Mouse (Mus musculus) frontal cortex, postnatal 14 days (tissue): ENCODE measurements around the gene Wasl.

Experiments
- DNase-seq, 2 experiments: peaks; one replicate each; pipeline ENCODE4 v3.0.0; 2022; ENCODE audit warnings: low spot score in 2 of 2

The Wasl gene

GRCm38 (mm10) chr6:24664867-24665458 is at the start of gene Wasl:
Gene Wasl, minus strand, starts transcription at chr6:24665009.
- DNase-seq = peak; percentile 98 to 99

- DNase-seq = no peak
These were observed 42.7 kb upstream of the Wasl start for GRCm38 (mm10) chr6:24707499-24707898.

- no peak for DNase-seq
These were observed 42.3 kb upstream of the Wasl start for GRCm38 (mm10) chr6:24707090-24707489.

DNA sequence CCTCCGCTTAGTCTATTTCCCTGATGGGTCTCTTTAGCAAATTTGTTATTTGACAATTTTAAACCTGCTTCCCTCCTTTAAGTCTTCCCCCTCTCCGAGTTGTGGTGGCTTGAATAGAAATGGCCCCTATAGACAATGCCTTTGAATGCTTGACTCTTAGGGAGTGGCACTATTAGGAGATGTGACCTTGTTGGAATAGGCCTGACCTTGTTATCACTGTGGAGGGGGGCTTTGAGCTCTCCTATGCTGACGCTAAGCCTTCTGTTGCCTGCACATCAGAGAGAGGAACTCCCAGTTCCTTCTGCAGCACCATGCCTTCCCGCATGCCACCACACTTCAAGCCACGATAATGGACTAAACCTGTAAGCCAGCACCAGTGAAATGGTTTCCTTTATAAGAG is 32.4 kb upstream of the Wasl start:
- DNase-seq = no peak

DNA sequence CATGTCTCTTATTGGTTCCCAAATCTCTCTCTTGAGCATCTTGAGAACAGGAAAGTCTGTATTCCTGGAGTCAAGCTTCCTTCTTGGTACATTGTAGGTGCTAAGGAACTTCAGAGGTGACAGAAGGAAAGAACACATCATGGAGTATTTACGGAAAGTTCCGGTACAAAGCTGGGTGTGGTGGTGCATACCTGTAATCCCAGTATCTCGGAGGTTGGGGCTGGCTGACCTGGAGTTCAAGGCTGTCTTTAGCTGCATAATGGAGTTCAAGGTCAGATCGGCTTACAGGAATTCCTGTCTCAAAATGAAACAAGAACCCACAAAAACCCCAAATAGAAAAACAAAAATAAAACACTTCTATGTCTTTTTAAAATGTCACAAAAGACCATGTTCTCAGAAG is 31.3 kb upstream of the Wasl start:
- no peak for DNase-seq

- DNase-seq = no peak
These were observed 29.9 kb upstream of the Wasl start for GRCm38 (mm10) chr6:24694455-24695410.

GRCm38 (mm10) chr6:24687871-24688270 is 23.1 kb upstream of the Wasl start:
- DNase-seq = no peak

DNA sequence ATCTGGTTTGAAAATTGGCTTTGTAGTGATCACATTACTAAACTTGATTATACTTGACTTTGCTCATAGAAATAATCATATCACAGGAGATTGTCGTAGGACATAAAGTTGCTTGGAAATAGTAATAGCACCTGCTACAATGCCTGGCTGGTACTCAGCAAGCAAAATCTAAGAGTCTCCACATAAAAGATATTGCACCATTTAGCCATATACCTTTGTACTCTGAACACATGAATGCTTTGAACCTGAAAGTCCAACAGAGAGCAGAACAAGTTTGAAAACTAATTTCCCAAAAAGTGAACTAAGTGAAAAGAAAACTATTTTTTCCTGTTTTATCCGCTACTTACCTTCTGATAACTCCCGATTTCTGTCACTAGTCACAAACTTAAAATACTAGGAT is 18.3 kb upstream of the Wasl start:
- no peak for DNase-seq

GRCm38 (mm10) chr6:24667829-24668228 is 3.0 kb upstream of the Wasl start:
- no peak for DNase-seq

GRCm38 (mm10) chr6:24666248-24666647 is 1.4 kb upstream of the Wasl start:
- no peak for DNase-seq

DNA sequence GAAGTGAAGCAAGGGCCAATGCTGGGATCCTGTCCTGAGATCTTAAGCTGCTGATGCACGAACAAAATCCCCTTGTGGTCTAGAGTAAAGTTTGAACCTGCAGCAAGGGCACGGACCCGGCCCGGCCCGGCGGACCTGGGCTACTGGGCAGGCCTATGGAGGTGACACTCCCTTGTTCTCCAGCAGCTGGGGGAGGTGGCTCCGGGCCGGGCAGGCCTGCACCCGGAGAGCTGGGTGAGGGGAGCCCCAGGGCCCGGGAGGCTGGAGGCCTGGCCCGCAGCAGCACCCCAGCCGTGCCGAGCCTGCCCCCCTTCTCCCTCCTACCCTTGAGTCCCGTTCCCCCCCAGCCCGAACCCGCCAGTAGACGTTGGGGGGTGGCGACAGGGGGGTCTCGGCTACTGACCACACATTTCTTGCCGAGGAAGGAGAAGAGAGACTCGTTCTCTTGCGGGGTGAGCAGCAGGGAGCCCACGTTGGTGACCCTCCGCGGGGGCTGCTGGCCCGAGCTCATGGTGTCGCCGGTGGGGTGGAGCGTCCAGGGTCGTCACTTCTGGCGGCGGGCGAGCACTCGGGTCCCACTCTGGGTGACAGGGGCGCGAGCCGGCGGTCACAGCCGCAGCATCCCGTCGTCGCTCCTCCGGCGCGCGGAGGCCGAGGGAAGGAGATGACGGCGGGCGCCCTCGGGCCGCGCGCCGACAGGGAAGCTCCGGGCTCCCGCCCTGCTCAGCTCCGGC is 509 bp downstream of the Wasl start:
- DNase-seq = peak; percentile 20 to 33

DNA sequence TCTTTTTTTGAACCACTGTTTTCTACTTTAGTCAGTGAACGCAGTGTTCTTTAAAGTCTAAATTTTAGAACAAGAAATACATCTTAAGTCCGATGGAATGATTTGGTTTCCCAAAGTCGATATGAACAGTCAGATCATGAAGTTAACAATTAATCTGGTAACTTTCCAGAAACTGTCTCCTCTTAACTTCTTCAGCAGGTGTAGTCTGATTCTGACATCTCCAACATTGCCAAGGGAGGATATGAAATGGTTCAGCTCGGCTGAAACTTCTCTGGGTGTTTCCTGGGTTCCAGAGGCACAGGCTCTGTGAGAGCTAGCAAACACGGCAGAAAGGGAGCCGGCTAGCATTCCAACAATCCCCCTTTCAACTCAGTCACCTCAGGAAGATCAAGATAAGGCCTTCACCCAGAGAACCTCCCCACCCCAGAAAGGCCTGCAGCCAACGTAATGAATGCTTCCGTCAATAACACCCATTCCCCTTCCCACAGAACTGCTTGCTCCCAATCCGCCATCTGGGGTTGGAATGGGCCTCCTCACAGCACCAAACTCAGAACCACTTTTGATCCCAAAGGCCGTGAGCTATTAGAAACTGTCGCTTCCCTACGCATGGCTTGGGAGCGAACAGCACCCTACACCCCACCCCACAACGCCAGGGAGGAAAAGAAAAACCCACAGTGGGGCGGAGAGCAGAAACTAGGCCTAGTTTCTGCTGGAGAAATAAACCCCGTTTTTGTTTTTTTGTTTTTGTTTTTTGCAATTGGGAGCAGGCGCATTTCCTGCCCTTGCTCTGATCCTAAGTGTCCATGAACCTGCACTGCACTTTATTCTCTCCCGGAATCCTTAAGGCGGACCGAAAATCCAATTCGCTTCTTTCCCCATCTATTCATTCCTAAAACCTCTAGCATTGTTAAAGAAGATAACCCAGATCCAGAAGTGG is 1.3 kb downstream of the Wasl start:
- peak in 1 of 2 experiments; percentile 9 for DNase-seq

DNA sequence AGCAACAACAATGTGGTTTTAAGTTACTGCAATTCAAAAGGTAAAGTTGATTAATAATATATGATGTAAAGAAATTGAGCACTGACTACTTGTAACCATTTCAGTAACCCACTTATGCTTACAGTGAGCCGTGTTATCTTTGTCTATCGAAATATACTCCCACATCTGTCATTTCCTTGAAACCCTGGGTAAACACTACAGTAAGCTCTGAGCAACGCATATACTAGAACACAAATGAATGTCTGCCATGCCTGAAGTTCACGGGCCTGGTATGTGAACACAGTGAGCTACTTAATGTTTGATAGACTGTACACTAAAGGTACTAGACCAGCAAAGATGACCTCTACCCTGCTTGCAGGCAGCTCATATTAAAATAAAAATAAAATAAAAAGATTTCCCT is 2.3 kb downstream of the Wasl start:
- DNase-seq = no peak

GRCm38 (mm10) chr6:24661879-24662278 is 2.9 kb downstream of the Wasl start:
- no peak for DNase-seq

- no peak for DNase-seq
These were observed 7.0 kb downstream of the Wasl start for GRCm38 (mm10) chr6:24657647-24658387.

DNA sequence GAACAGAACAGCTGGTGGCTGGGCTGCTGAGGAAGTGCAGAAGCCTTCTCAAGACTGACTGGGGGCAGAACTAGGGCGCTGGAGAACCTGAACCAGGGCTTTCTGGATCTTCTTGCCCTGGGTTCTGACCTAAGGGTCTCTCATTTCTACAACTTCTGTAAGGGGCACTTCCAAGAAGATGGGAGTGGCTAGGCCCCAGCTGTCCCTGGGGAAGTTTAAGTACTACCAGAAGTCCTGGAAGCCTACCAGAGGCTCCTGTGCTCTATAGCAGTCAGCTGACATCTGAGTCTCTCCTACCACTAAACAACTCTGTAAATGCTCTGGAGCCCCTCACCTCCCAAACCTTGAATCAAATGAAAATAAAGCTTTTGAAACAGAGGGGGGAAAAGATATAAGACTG is 8.7 kb downstream of the Wasl start:
- DNase-seq = no peak

- DNase-seq = no peak
These were observed 13.3 kb downstream of the Wasl start for GRCm38 (mm10) chr6:24651538-24651937.

GRCm38 (mm10) chr6:24650719-24651118 is 14.1 kb downstream of the Wasl start:
- no peak for DNase-seq

DNA sequence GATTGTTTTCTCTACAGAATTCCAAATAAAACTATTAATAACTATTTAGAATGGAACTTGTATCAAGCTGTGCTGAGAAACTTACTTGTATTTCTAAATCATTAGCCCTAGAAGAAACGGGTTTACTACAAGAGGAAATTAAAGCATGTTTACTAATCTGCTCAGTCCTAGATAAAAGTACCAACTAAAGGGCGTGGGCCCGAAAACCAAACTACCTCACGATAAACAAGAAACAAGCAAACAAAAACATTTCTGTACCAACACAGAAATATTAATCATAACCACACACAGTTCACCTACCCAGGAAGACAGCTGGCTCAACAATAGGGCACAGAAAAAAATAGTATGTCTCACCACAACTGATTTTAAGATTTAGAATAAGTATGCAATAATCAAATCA is 16.4 kb downstream of the Wasl start:
- no peak for DNase-seq

DNA sequence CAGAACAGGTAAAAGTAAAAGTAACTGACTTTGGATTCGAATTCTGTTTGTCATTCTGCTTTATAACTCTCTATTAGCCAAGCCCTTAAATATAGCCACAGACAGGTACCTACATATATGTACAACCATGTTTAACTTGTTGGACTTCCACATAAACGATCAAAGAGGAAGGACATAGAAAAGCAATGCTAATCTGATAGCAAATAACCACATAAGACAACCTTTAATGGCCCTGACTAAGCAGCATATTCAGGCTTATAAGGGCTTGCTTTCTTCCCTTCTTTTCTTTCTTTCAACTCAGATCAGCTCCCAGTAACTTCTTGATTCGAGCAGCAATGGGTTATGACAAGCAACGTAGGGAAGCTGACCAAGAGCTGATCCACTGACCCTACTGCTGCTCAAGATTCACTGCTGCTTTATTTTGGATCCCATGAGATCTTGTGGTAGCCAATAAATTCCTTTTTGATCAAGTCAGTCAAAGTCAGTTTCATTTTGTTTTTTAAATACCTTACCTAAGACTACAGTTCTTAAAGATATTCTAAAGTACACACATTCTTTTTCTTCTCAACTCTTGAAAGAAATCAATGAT is 17.6 kb downstream of the Wasl start:
- DNase-seq = no peak
